Mouse (Mus musculus): ENCODE measurements around the gene Ipmk.
A peak's percentile ranks its signal among the peaks of the same experiment; 100 is the strongest.

Ipmk gene

GRCm38 (mm10) chr10:71347509-71347949 lies at the start of gene Ipmk:
Gene Ipmk, plus strand, starts transcription at chr10:71347763.
- peak; percentile 97 for DNase-seq

- DNase-seq, result no peak
Observed at GRCm38 (mm10) chr10:71300161-71300560, 47.4 kb upstream of the Ipmk start.

DNA sequence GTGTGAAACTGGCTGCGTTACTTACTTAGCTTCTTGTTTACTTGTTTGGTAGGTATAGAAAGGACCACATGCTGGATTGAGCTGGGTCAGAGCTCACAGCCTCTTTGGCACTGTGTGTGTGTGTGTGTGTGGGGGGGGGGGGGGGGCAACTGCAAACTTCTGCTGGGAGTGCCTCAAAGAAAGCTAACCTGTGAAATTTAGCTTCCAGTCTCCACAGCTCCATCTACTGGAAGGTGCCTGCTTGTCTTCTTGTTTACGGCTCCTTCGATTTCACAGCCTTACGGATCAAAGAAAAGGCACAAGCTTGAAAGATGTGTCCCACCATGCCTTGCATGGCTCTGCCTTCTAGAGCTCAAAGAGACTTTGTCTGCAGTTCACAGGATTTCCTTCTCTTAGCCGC lies 45.1 kb upstream of the Ipmk start:
- DNase-seq, result peak; percentile 58

DNA sequence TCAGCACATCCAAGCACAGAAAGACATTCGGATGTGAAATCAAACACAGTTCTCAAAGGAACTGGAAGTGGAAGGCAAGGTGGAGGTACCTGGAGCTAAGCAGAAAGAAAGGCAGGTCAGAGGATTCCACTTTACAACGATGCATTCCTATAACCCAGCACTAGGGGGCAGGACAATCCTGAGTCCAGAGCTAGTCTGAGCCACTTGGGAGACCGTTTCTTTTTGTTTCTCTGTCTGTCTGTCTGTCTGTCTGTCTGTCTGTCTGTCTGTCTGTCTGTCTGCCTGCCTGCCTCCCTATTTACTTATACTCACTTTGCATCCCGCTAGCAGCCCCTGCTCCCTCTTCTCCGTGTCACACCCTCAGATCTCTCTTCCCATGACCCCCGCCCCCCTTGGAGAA lies 41.4 kb upstream of the Ipmk start:
- DNase-seq, result peak; percentile 66

- no peak for DNase-seq
Observed at GRCm38 (mm10) chr10:71306759-71307158, 40.8 kb upstream of the Ipmk start.

DNA sequence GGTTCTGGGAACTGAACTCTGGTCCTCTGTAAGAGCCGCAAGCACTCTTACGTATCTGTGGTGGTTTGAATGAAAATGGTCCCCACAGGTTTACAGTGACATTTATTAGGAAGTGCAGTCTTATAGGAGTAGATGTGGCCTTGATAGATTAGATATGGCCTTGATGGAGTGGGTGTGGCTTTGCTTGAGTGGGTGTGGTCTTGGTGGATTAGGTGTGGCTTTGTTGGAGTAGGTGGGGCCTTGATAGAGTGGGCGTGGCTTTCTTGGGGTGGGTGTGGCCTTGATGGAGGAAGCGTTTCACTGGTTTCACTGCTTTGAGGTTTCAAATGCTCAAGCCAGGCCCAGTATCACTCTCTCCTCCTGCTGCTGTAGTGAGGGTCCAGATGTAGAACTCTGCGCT lies 39.4 kb upstream of the Ipmk start:
- DNase-seq, result no peak

GRCm38 (mm10) chr10:71310288-71310687 lies 37.3 kb upstream of the Ipmk start:
- no peak for DNase-seq

DNA sequence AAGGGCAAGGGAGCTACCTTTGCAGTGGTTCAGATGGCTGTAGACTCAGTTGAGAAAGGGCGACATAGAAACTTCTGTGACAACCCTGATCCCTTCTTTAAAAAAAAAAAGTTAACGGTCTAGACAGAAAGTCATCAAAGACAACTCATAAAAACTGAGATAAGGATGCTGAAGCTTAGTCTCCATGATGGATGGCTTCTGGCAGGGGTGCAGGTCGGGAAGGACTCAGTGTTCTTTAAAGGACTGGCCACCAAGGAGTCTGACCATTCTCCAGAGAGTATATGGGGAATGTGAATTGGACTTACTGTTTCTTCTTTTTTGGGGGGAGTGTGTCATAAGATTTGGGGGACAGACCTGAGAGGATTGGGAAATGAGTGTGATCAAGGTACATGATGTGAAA lies 33.0 kb upstream of the Ipmk start:
- DNase-seq, result no peak

DNA sequence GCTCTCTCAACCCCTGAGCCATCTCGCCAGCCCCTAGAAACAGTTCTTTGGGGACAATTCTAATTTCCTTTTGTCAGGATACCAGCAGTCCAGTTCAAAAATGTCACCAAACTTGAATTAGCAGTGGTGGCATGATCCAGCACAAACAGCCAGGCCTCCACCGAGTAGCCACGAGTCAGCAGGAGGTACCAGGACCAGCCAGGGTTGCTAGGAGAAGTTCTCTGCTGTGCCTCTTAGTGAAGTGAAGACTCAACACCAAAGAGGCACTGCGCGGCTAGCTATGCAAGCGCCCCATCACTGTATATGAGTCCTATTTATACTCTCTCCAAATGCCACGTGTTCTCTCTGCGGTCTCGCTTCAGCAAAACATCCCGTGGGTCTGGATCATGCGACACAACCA lies 31.5 kb upstream of the Ipmk start:
- DNase-seq, result no peak

- DNase-seq, result no peak
Observed at GRCm38 (mm10) chr10:71316497-71316896, 31.1 kb upstream of the Ipmk start.

GRCm38 (mm10) chr10:71323669-71324068 lies 23.9 kb upstream of the Ipmk start:
- DNase-seq, result no peak

DNA sequence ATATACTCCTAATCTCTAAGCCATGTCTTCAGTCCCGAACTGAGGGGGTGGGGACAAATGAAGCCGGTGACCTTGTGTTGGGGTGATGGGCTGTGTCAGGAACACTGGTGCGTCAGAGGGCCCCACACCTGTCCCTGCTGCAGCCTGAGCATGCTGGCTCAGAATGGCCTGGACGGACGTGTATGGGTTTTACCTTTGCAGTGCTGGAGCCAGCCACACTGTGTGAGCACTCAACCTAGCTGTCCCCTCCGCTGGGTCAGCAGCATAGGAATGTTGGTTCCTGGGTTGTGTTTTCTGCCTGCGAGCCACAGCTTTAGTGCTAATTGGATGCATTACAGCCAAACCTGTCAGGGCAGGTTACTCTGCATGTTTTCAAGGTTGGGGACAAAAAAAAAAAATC lies 21.4 kb upstream of the Ipmk start:
- DNase-seq, result no peak

DNA sequence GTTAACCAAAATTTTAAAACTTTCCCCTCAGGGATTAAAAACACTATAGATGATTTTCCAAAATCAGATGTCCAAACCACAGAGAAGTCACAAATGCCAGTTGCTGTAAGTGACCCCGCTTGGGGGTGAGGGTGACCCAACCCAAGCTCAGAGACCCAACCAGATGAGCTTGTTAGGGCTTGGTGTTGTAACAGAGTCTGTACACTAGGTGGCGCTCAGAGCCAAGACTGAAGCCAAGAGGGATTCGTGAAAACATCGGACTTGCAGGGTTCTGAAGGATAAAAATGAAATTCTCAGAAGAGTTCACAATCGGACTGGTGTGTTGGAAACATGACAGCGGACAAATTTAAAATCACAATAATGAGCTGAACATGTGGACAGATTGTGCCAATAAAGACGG lies 20.8 kb upstream of the Ipmk start:
- peak; percentile 78 for DNase-seq

GRCm38 (mm10) chr10:71327386-71327785 lies 20.2 kb upstream of the Ipmk start:
- no peak for DNase-seq

GRCm38 (mm10) chr10:71328382-71328781 lies 19.2 kb upstream of the Ipmk start:
- DNase-seq, result no peak

GRCm38 (mm10) chr10:71328870-71329269 lies 18.7 kb upstream of the Ipmk start:
- DNase-seq, result no peak

GRCm38 (mm10) chr10:71329295-71329694 lies 18.3 kb upstream of the Ipmk start:
- DNase-seq, result no peak

GRCm38 (mm10) chr10:71330070-71330469 lies 17.5 kb upstream of the Ipmk start:
- no peak for DNase-seq

GRCm38 (mm10) chr10:71331908-71332307 lies 15.7 kb upstream of the Ipmk start:
- no peak for DNase-seq

- no peak for DNase-seq
Observed at GRCm38 (mm10) chr10:71332376-71332775, 15.2 kb upstream of the Ipmk start.

DNA sequence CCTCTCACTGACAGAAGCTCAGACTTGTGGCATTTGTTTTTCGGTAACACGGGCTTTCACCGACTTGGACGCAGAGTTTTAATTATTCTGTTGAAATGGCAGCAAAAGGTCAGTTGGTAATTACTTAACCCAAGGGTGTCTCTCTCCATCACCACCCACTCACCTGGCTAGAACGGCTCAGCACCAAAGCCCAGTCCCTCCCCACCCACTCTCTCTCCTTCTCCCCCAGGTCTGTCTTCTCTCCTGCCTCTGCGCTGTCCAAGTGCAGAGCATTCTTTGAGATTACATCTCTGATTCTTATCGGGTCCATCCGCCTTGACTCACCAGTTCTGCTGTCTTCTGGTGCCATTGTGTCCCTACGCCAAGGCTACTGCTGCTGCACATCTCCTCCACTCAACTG lies 14.7 kb upstream of the Ipmk start:
- no peak for DNase-seq

GRCm38 (mm10) chr10:71337733-71338132 lies 9.8 kb upstream of the Ipmk start:
- no peak for DNase-seq

GRCm38 (mm10) chr10:71338156-71338905 lies 9.2 kb upstream of the Ipmk start:
- DNase-seq, result no peak

DNA sequence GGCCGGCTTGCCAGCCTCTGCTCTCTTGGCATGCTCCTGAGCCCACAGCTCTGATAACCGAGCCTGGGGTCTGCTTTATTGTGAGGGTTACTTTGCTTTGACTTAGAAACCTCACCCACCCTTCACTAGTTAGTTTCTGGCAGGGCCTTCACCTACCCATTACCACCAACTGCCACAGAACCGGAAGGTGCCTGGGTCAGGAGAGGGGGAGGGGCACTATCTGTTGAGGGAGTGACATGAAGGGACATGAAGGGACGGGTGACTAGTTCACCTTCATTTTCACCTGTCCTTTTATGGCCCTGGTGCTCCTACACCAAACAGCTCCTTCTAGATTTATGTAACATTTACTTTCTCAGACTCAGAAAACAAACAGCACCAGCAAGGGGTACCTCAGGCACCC lies 8.1 kb upstream of the Ipmk start:
- no peak for DNase-seq

DNA sequence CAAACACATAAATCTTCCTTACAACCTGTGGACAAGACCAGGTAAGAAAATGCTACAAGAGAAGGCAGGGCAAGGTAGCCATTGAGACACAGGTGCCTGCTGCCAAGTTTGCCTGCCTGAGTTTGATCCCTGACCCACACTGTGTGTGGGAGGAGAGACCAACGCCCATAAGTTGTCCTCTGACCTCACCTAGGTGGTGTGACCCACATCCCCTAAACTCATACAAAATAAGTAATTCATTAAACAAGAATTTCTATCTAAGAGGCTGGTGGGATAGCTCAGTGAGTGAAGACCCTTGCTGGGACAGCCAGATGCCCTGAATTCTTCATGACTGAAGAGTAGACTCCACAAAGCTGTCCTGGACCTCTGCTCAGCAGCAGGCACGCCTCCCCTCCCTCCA lies 7.4 kb upstream of the Ipmk start:
- DNase-seq, result no peak

Measured in embryo, embryonic 11 days (tissue).